In genomic region chr9:106450661-106451060, GRCm38 (mm10) we compare ENCODE assay signal across 8 mouse cellular contexts. TPM values are rescaled to one million over a fixed set of nuclear protein-coding genes. Genes with fewer than 3 reads are reported as not detected.
DNase-seq lines count a peak whose midpoint lies in the region; ATAC-seq lines count a peak whose summit lies in the region.

No protein-coding gene starts in this region.

- peaks cover 75% of the 10 kb centered on the region for H3K4me1 ChIP-seq in forebrain, embryonic 13.5 days
- H3K4me1 ChIP-seq in forebrain, embryonic 12.5 days = peaks cover 71% of the 10 kb centered on the region
- H3K4me1 ChIP-seq in heart, embryonic 10.5 days = peaks cover 90% of the 10 kb centered on the region
- H3K4me1 ChIP-seq in limb, embryonic 10.5 days = peaks cover 87% of the 10 kb centered on the region
- peaks cover 82% of the 10 kb centered on the region for H3K4me1 ChIP-seq in neural tube, embryonic 13.5 days (replicated peaks)

- no peak overlapping the region for H3K27ac ChIP-seq in forebrain, embryonic 13.5 days
- no peak overlapping the region for H3K27ac ChIP-seq in forebrain, embryonic 12.5 days
- H3K27ac ChIP-seq in heart, embryonic 10.5 days = peak overlapping the region; percentile 64
- H3K27ac ChIP-seq in limb, embryonic 10.5 days = peak overlapping the region; percentile 65
- H3K27ac ChIP-seq in neural tube, embryonic 13.5 days (replicated peaks) = peak overlapping the region; percentile 7; the same call in 1 of the 2 replicates

- 22% methylated on average over 9 of the region's 9 CpGs for WGBS in forebrain, embryonic 13.5 days
- WGBS in forebrain, embryonic 12.5 days = 28% methylated on average over 9 of the region's 9 CpGs
- 8% methylated on average over 9 of the region's 9 CpGs for WGBS in heart, embryonic 10.5 days
- 4% methylated on average over 9 of the region's 9 CpGs for WGBS in limb, embryonic 10.5 days
- 16% methylated on average over 9 of the region's 9 CpGs for WGBS in neural tube, embryonic 13.5 days

- no peaks in the 10 kb centered on the region for H3K27me3 ChIP-seq in forebrain, embryonic 13.5 days
- H3K27me3 ChIP-seq in forebrain, embryonic 12.5 days = no peaks in the 10 kb centered on the region
- H3K27me3 ChIP-seq in heart, embryonic 10.5 days (ENCODE audit: insufficient read depth, poor library complexity, severe bottlenecking) = peaks cover 4% of the 10 kb centered on the region; the same call in 1 of the 2 replicates
- no peaks in the 10 kb centered on the region for H3K27me3 ChIP-seq in limb, embryonic 10.5 days (ENCODE audit: low read depth, poor library complexity, severe bottlenecking)
- no peaks in the 10 kb centered on the region for H3K27me3 ChIP-seq in neural tube, embryonic 13.5 days

- DNase-seq in adrenal gland, postnatal 14 days = peak; percentile 81
- DNase-seq in heart, embryonic 10.5 days (ENCODE audit: low spot score) = no peak
- peak; percentile 62 for DNase-seq in limb, embryonic 10.5 days (ENCODE audit: low spot score)
- no peak for DNase-seq in layer of hippocampus, adult 9-10 months (ENCODE audit: low spot score)

- H3K4me3 ChIP-seq in forebrain, embryonic 13.5 days = no peak overlapping the region
- no peak overlapping the region for H3K4me3 ChIP-seq in forebrain, embryonic 12.5 days (replicated peaks)
- peak overlapping the region; percentile 22; the same call in 1 of the 2 replicates for H3K4me3 ChIP-seq in heart, embryonic 10.5 days
- H3K4me3 ChIP-seq in limb, embryonic 10.5 days = peak overlapping the region; percentile 90
- no peak overlapping the region for H3K4me3 ChIP-seq in neural tube, embryonic 13.5 days

- H3K4me2 ChIP-seq in forebrain, embryonic 13.5 days = peak overlapping the region; percentile 12; the same call in 1 of the 2 replicates
- H3K4me2 ChIP-seq in forebrain, embryonic 12.5 days = no peak overlapping the region
- H3K4me2 ChIP-seq in neural tube, embryonic 13.5 days = 0 out of 2 replicates have a peak overlapping the region, but pooled peaks have one; percentile 3

- no peak overlapping the region for H3K9ac ChIP-seq in forebrain, embryonic 13.5 days
- H3K9ac ChIP-seq in forebrain, embryonic 12.5 days = no peak overlapping the region
- 0 out of 2 replicates have a peak overlapping the region, but pooled peaks have one; percentile 13 for H3K9ac ChIP-seq in neural tube, embryonic 13.5 days

- H3K36me3 ChIP-seq in forebrain, embryonic 13.5 days (ENCODE audit: poor library complexity, severe bottlenecking) = no peaks in the 10 kb centered on the region
- H3K36me3 ChIP-seq in forebrain, embryonic 12.5 days (replicated peaks) = no peaks in the 10 kb centered on the region
- no peaks in the 10 kb centered on the region for H3K36me3 ChIP-seq in heart, embryonic 10.5 days
- 0 out of 2 replicates have a peak, but pooled peaks cover 3% of the 10 kb centered on the region for H3K36me3 ChIP-seq in limb, embryonic 10.5 days
- H3K36me3 ChIP-seq in neural tube, embryonic 13.5 days = no peaks in the 10 kb centered on the region

- no peaks in the 10 kb centered on the region for H3K9me3 ChIP-seq in forebrain, embryonic 13.5 days (replicated peaks)
- H3K9me3 ChIP-seq in forebrain, embryonic 12.5 days = no peaks in the 10 kb centered on the region
- H3K9me3 ChIP-seq in heart, embryonic 10.5 days = no peaks in the 10 kb centered on the region
- H3K9me3 ChIP-seq in limb, embryonic 10.5 days (replicated peaks) = no peaks in the 10 kb centered on the region
- H3K9me3 ChIP-seq in neural tube, embryonic 13.5 days = no peaks in the 10 kb centered on the region

- ATAC-seq in forebrain, embryonic 13.5 days = no peak
- no peak for ATAC-seq in forebrain, embryonic 12.5 days (ENCODE audit: low FRiP score)
- ATAC-seq in neural tube, embryonic 13.5 days (ENCODE audit: low read depth) = no peak
- ATAC-seq in activated CD4-positive, CD25-positive, alpha-beta regulatory T cell, adult 4 months = no peak

RNA-seq across cellular contexts. Expression of gene Pcbp4, which starts 2.4 kb away (rescaled TPM):
- 243 and 274 TPM in 2 replicates for polyA plus RNA-seq in forebrain, embryonic 13.5 days (2015; fragmentation: Nextera tagmentation; extraction: Ambion mirVana)
- 299 and 311 TPM in 2 replicates for polyA plus RNA-seq in forebrain, embryonic 12.5 days (2016; fragmentation: Nextera tagmentation; extraction: Ambion mirVana)
- total RNA-seq in adrenal gland, postnatal 14 days (2021) = 24.3 and 32.2 TPM in 2 replicates
- polyA plus RNA-seq in heart, embryonic 10.5 days (2016; fragmentation: Nextera tagmentation; extraction: Ambion mirVana) = 135 and 186 TPM in 2 replicates
- 275 and 316 TPM in 2 replicates for polyA plus RNA-seq in limb, embryonic 10.5 days (2016; fragmentation: Nextera tagmentation; extraction: Ambion mirVana)
- 257 and 262 TPM in 2 replicates for polyA plus RNA-seq in neural tube, embryonic 13.5 days (2015; fragmentation: Nextera tagmentation; extraction: Ambion mirVana)
- polyA plus RNA-seq in activated CD4-positive, CD25-positive, alpha-beta regulatory T cell, adult 4 months (2017; shearing (Covaris generic)) = 1 to 10 TPM; 4.5 to 4.8 TPM

RNA-seq across cellular contexts. Expression of gene Abhd14a, which starts 3.2 kb away (rescaled TPM):
- 40.5 and 50.9 TPM in 2 replicates for polyA plus RNA-seq in forebrain, embryonic 13.5 days (2015; fragmentation: Nextera tagmentation; extraction: Ambion mirVana)
- 37.7 and 39.0 TPM in 2 replicates for polyA plus RNA-seq in forebrain, embryonic 12.5 days (2016; fragmentation: Nextera tagmentation; extraction: Ambion mirVana)
- 17.1 and 18.4 TPM in 2 replicates for total RNA-seq in adrenal gland, postnatal 14 days (2021)
- 42.0 and 46.2 TPM in 2 replicates for polyA plus RNA-seq in heart, embryonic 10.5 days (2016; fragmentation: Nextera tagmentation; extraction: Ambion mirVana)
- polyA plus RNA-seq in limb, embryonic 10.5 days (2016; fragmentation: Nextera tagmentation; extraction: Ambion mirVana) = 45.0 and 46.9 TPM in 2 replicates
- polyA plus RNA-seq in neural tube, embryonic 13.5 days (2015; fragmentation: Nextera tagmentation; extraction: Ambion mirVana) = 49.7 and 57.4 TPM in 2 replicates
- polyA plus RNA-seq in activated CD4-positive, CD25-positive, alpha-beta regulatory T cell, adult 4 months (2017; shearing (Covaris generic)) = 10 to 100 TPM; 12.7 to 13.0 TPM

RNA-seq across cellular contexts. Expression of gene Abhd14b, which starts 3.4 kb away (rescaled TPM):
- 3.0 and 4.3 TPM in 2 replicates for polyA plus RNA-seq in forebrain, embryonic 13.5 days (2015; fragmentation: Nextera tagmentation; extraction: Ambion mirVana)
- 4.4 TPM in 2 replicates for polyA plus RNA-seq in forebrain, embryonic 12.5 days (2016; fragmentation: Nextera tagmentation; extraction: Ambion mirVana)
- total RNA-seq in adrenal gland, postnatal 14 days (2021) = 23.6 and 33.1 TPM in 2 replicates
- 4.8 and 7.8 TPM in 2 replicates for polyA plus RNA-seq in heart, embryonic 10.5 days (2016; fragmentation: Nextera tagmentation; extraction: Ambion mirVana)
- 5.9 and 7.6 TPM in 2 replicates for polyA plus RNA-seq in limb, embryonic 10.5 days (2016; fragmentation: Nextera tagmentation; extraction: Ambion mirVana)
- 5.9 and 6.9 TPM in 2 replicates for polyA plus RNA-seq in neural tube, embryonic 13.5 days (2015; fragmentation: Nextera tagmentation; extraction: Ambion mirVana)
- 10 to 100 TPM in 1 of 2 experiments, 1 to 10 TPM in 1; 8.1 to 10.1 TPM for polyA plus RNA-seq in activated CD4-positive, CD25-positive, alpha-beta regulatory T cell, adult 4 months (2017; shearing (Covaris generic))

RNA-seq across cellular contexts. Expression of gene Acy1, which starts 12.5 kb away (rescaled TPM):
- 35.8 and 42.2 TPM in 2 replicates for polyA plus RNA-seq in forebrain, embryonic 13.5 days (2015; fragmentation: Nextera tagmentation; extraction: Ambion mirVana)
- polyA plus RNA-seq in forebrain, embryonic 12.5 days (2016; fragmentation: Nextera tagmentation; extraction: Ambion mirVana) = 38.0 and 42.6 TPM in 2 replicates
- 14.2 and 20.2 TPM in 2 replicates for total RNA-seq in adrenal gland, postnatal 14 days (2021)
- 31.2 and 45.1 TPM in 2 replicates for polyA plus RNA-seq in heart, embryonic 10.5 days (2016; fragmentation: Nextera tagmentation; extraction: Ambion mirVana)
- polyA plus RNA-seq in limb, embryonic 10.5 days (2016; fragmentation: Nextera tagmentation; extraction: Ambion mirVana) = 49.4 and 52.8 TPM in 2 replicates
- 27.9 and 31.0 TPM in 2 replicates for polyA plus RNA-seq in neural tube, embryonic 13.5 days (2015; fragmentation: Nextera tagmentation; extraction: Ambion mirVana)
- 1 to 10 TPM; 9.3 to 10.0 TPM for polyA plus RNA-seq in activated CD4-positive, CD25-positive, alpha-beta regulatory T cell, adult 4 months (2017; shearing (Covaris generic))

RNA-seq across cellular contexts. Expression of gene Gpr62, which starts 15.1 kb away (rescaled TPM):
- polyA plus RNA-seq in forebrain, embryonic 13.5 days (2015; fragmentation: Nextera tagmentation; extraction: Ambion mirVana) = 0.37 and 0.45 TPM in 2 replicates
- 0.26 and 0.55 TPM in 2 replicates for polyA plus RNA-seq in forebrain, embryonic 12.5 days (2016; fragmentation: Nextera tagmentation; extraction: Ambion mirVana)
- total RNA-seq in adrenal gland, postnatal 14 days (2021) = 0.23 TPM in 1 of 2 replicates, not detected in the other
- 0.14 and 0.35 TPM in 2 replicates for polyA plus RNA-seq in heart, embryonic 10.5 days (2016; fragmentation: Nextera tagmentation; extraction: Ambion mirVana)
- polyA plus RNA-seq in limb, embryonic 10.5 days (2016; fragmentation: Nextera tagmentation; extraction: Ambion mirVana) = 0.16 and 0.59 TPM in 2 replicates
- polyA plus RNA-seq in neural tube, embryonic 13.5 days (2015; fragmentation: Nextera tagmentation; extraction: Ambion mirVana) = 0.73 and 0.92 TPM in 2 replicates
- polyA plus RNA-seq in activated CD4-positive, CD25-positive, alpha-beta regulatory T cell, adult 4 months (2017; shearing (Covaris generic)) = not detected

Comparison
In these comparisons a context has a peak if more than half of its experiments do, and no peak if none do; other contexts are left out.
1. H3K27ac ChIP-seq: peak in heart, embryonic 10.5 days (single experiment), limb, embryonic 10.5 days (single experiment) and neural tube, embryonic 13.5 days (single experiment); none in forebrain, embryonic 13.5 days (single experiment) and forebrain, embryonic 12.5 days (single experiment).
2. H3K4me3 ChIP-seq: peak in heart, embryonic 10.5 days (single experiment) and limb, embryonic 10.5 days (single experiment); none in forebrain, embryonic 13.5 days (single experiment), forebrain, embryonic 12.5 days (single experiment) and neural tube, embryonic 13.5 days (single experiment).
3. DNase-seq: peak in adrenal gland, postnatal 14 days (single experiment) and limb, embryonic 10.5 days (single experiment); none in heart, embryonic 10.5 days (single experiment) and layer of hippocampus, adult 9-10 months (single experiment).
4. RNA of gene Pcbp4, which starts 2.4 kb away (polyA plus RNA-seq): 299 to 311 TPM in forebrain, embryonic 12.5 days, 275 to 316 TPM in limb, embryonic 10.5 days, 257 to 262 TPM in neural tube, embryonic 13.5 days, 243 to 274 TPM in forebrain, embryonic 13.5 days and 135 to 186 TPM in heart, embryonic 10.5 days; 4.5 to 4.8 TPM in activated CD4-positive, CD25-positive, alpha-beta regulatory T cell, adult 4 months; every median in the first group is over 10 times any median in the second.